Mouse (Mus musculus) monocyte, adult 5-6 weeks (primary cell): ENCODE results near the gene Lrp6. TPM values are rescaled to one million over a fixed set of nuclear protein-coding genes. Genes with fewer than 3 reads are reported as not detected.

Experiments
- ATAC-seq: fragments of 153-309, 156-312 bp; replicated peaks from 2 replicates; pipeline ENCODE4 v1.8.0; 2017; ENCODE audit warnings: mild to moderate bottlenecking; ENCODE audit not compliant: low TSS enrichment, insufficient number of reproducible peaks, severe bottlenecking, poor library complexity, low FRiP score
- total RNA-seq: library from RNA; stranded (forward); fragments of 200-1000, 200-491, 200-594 nt; gene quantifications from 3 replicates; pipeline ENCODE4 v1.2.3, GENCODE M21; 2017

The Lrp6 gene
- total RNA-seq, 1 experiment from 2014 or later, result 39.6 TPM

DNA sequence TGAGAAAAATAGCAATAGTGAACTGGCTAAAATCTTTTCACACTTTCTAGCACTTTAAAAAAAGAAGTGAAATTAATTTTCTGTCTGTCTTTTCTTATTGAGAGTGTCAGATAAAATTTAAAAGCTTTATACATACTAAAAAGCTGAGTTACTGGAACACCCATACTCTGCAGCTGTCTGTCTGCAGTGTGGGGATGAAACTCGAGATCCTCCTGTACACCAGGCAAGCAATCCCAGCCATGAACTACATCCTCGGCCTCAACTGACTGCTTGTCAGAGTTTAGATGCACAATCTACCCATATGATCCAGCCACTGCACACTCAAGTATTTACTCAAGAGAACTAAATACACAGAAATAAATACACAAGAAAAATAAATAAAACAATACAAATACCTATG lies 24.4 kb downstream of the Lrp6 start:
- no peak for ATAC-seq

DNA sequence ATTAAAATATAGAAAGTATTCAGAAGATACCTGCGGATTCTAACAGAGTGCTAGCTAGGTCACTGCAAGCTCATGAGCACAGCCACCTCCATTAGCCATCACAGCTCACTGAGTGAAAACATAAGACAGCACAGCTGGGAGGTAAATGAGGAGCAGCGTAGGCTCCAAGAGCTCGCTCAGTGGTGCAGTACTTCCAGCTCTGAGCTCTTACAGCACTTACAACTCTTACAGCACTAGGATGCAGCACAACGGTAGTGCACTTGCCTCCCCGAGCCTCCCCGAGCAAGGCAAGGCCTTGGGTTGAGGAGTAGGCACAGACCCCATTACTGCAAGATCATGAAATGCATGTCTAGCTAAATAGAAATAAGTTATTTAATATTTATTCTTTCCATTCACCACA lies 26.6 kb downstream of the Lrp6 start:
- no peak for ATAC-seq

DNA sequence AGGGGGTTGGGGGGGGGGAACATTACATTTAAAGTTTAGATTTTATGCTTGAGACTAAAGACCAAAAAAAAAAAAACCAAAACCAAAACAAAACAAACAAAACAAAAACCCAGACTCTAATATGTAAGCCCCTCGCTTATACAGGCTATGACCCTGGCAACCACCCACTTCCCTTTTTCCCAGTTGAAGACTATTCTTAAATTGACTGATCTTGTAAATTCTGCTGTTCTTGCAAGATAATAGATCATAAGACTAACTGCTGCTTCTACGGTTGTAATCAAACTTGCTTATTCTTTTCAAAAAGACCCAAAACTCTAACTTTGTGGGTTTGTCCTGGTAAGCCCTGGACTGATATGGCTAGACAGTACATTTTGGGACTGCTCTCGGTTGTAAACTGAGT lies 27.3 kb downstream of the Lrp6 start:
- no peak for ATAC-seq

DNA sequence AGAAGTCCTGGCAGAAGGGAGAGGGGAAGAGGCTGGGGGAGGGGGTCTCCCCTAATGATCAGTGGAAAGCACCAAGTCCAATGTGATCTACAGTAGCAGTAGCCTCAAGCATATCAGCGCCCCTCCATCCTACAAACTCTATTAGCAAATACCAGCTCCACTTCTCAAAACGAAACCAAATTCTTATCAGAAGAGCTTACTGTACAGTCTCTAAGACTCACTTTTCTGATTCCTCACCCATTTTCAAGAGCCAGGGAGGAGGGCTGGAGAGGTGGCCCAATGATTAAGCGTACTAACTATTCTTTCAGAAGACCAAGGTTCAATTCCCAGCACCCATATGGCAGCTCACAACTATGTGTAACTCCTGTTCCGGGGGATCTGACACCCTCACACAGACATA lies 28.0 kb downstream of the Lrp6 start:
- ATAC-seq, result no peak

DNA sequence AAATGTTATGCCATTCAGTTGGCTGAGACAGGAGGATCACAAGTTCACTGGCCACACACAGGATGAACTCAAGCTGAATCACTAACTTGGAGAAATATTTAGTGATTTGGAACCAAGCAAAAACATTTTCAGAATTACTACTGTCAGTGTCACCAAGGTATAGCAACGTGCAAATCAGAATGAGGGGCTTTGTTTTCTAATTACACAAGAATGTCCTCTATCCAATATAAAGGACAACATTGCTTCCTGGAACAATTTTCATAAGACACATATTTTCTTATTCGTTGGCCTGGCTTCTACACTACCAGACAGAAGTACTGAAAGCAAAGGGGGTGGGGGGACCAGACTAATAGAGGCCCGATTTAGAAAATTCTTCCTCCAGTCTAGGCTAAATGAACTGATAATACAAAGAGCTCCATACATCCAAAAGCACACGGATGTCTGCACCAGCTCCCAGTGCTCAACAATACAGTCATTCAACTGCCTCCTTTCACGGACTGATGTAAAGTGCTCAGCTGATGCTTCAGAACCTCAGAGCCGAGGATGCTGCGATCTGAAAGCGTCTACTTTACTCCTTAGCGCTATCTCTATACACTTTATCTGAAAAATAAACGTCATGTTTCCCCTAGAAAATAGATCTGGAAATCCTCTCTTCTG lies 29.2 kb downstream of the Lrp6 start:
- no peak for ATAC-seq

DNA sequence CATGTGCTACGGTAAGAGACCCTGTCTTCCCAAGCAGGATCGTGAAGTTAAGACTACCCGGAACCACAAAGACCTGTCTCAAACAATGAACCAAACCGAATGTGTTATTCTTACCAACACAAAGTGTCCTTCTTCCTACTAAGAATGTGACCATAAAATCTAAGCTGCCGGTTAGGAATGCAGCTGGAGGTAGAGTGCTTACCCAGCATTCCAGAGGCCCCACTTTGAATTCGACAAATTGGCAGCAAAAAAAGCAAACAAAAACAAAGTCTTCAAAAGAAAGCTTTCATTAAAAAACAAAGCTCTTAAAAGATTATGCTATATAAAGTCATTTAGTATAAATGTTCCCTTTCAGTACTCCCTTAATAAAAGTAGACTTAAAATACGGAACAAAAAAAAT lies 31.6 kb downstream of the Lrp6 start:
- ATAC-seq, result no peak

DNA sequence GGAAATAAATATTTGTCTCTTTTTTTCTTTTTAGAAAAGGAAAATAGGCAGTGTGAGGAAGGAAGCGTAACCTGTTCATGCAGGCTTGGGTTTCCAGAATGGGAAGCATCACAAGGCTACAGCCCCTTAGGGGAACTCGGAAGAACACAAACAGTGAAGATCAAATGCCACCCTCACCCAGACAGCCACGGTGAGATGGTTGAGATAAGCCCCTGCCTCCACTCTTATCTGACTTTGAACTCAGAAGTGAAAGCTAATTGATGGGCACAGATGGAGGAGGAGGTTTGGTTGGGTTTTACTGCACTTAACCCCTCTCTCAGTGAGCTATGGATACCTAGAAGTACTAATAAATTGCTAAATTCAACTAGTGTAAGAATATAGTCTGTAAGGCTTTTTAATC lies 33.7 kb downstream of the Lrp6 start:
- ATAC-seq, result no peak

DNA sequence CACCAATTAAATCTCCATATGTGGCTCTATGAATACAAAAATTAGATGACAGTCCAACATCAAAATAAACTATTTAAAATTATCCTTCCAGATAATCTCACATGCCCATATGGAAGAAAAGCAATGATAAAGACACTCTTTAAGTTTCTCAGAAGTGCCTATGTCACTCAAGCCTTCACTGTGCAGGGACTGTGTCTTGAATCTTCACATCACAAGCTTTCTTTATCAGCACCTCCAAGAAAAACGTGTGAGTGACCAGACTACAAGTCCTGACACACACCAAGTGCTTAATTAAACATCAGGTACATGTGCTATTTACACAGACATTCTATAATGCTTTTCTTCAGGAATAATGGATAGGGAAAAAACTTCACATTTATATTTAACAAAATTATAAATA lies 34.8 kb downstream of the Lrp6 start:
- ATAC-seq, result no peak

DNA sequence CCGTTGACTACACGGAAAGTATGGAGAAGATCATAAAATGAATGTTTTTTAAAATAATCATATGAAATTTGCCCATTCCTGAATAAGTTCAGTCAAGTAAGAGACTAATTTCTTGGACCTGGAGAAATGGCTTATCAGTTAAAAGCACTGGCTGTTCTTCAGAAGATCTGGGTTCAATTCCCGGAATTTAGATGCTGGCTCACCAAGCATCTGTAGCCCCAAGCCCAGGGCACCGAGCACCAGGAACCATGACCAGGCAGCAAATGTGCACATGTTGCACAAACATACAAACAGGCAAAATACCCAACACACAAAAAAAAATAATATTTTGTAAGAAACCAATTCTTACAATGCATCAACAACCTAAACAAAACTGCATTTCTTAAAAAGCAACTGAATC lies 37.4 kb downstream of the Lrp6 start:
- ATAC-seq, result no peak

DNA sequence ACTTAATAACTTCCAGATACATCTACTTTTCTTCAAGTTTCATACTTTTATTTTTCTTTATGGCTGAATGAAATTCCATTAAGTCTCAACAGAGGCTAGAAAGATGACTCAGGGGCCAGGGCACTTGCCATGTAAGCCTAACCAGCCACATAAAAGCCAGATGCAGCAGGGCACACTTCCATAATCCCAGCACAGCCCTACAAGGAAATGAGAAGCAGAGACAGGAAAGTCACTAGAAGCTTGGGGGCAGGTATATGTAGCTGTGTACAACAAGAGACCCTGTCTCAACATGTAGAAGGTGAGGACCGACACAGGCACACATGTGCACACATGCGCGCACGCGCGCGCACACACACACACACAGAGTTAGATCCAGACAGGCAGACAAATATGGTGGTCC lies 38.4 kb downstream of the Lrp6 start:
- no peak for ATAC-seq

DNA sequence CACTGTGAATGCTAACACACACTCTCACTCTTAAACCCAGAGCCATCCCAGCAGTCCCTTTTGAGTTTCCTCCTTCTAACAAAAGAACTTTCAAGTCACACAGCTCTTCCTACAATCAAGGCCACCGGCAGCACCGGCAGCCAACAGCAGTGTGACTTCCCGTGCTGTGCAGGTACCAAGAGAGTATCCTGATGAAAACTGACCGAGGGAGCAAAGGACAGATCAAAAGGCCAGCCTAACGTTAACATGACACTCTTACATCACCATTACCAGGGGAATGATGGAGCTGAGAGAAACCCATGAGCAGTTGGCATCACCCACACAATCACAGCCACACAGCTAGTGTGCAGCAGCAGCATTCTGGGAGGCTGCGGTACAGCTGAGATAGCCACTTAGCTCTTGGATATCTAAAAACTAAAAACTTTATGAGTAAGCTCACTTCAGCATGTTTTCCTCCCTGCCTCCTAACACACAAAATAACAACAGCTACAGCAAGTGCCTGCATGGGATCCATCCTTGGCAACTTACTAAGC lies 39.1 kb downstream of the Lrp6 start:
- ATAC-seq, result no peak

DNA sequence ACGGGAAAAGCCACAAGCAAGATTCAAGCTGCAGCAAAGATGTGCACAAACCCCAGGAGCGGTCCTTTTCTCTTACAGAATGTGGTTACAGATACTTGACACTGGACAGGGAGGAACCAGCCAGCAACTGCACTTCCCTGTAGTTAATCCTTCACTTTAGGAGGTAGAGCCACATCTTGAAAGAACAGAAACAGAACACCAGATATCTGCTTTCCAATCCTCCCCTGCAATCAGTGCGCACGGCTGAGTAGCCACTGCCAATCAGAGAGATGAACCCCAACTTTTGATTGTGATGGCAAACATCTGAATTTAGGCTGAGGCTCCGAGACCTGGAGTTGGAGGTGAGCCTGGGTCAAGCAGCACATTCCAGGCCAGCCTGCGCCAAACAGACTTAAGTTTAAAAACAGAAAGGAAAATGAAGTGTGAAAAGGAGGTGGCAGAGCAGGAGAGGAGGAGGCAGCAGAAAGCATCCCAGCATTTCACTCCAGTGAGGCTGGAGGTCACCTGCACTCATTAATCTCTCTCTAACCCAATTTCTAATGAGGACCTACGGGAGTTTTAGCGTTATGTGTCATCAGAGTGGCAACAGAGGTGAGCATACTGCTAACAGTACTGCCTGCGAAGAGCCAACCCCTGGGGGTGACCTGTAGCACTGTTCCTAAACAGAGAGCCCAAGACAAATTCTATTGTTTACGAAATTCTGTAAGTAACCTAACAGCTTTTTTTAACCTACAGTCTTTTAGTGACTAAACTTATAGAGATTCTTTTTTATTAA lies 39.8 kb downstream of the Lrp6 start:
- ATAC-seq, result no peak

DNA sequence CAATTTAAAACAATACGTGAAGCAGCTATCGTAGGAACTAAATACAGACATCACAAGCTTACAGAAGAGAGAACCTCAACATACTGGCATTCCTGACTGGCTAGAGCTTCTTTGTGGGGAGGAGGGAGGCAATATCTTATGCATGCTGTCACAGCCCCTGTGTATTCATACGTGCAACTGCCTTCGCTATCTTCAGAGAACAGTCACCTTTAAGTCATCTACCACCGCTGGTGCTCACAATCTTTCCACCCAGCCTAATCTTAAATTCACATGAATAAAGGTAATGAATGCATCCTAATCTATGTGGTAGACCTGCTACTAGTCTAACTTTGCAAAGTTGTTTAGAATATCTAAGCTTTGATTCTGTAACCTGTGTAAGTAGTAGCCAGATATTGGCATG lies 40.5 kb downstream of the Lrp6 start:
- no peak for ATAC-seq

DNA sequence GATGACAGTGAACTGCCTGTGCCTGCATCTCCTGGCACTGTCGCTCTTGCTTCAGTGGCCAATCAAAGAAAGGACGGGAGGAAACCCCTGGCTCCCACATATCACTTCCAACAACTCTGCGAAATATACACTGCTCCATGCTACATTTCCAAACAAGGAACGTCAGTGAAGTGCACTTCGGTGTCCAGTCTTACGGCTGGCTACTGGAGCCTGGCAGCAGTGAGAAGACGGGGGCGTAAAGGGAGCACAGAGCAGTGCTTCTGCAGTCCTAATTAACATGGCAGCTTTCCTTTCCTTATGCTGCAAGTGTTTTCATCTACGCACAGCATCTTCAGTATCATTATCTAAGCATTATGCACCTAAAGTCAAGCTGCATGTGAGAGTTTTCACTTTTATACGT lies 45.4 kb downstream of the Lrp6 start:
- ATAC-seq, result no peak

DNA sequence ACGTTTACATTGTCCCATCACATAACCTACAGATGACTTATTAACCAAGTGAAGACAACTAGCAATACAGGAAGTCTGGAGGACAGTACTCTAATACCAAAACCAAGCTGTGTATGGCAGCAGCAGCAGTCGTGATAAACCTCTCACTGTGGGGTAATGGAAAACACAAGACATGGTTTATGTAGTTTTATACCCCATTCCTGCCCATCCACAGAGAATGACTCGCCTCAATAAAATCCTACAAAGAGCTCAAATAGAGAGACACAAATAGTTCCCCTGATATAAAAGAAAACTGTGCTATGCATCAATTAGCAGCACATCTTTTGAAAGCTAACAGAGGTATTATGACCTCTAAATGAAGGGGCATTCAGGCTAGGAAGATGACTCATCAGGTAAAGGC lies 45.9 kb downstream of the Lrp6 start:
- no peak for ATAC-seq

DNA sequence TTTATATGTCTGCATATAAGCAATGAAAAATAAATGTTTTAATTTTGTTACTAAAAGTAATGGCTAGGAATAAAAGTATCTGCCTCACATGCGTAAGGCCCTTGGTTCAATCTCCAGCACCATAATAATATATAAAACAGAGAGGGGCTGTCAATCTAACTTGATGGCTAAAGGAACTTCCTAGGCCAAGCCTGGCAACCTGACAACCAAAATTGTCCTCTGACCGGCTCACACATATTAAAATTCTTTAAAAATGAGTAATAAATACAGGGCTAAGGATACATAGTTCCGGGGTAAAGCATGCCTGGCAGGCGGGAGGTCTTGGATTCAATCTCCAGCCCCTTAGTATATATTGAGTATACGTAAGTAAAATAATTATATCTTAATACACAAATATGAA lies 48.3 kb downstream of the Lrp6 start:
- no peak for ATAC-seq

DNA sequence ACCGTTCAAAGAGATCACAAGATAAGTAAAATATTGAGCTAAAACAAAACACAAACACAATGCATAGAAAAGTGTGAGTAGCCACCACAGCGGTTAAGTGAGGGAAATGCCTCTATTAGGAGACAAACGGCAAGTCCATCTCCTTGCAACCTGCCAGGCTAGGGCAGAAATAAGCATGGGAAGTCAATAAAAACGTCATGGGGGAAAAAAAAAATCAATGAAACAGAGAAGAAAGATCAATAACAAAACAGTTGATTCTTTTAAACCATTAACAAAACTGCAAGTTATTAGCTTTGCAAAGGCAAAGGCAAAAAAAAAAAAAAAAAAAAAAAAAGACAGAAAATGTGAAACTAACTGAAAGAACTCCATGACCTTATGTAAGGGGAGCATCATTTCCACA lies 49.6 kb downstream of the Lrp6 start:
- ATAC-seq, result no peak

DNA sequence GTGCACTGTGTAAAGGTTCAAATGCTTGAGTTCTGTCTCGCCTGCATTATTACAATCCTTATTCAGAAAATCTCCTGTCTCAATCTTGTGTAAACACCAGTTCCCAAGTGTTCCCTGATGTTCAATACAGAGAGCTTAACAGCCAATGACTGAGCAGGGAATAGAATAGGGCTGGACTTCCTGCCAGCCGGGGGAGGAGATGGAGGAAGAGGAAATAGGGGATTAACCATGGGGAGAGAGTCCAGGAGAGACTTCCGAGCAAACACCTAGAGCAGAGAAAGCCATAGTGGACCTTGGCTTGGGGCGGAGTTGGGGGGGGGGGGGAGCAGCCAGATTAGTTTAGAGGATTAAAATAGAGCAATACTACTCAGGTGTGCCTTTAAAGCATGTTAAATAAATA lies 51.3 kb downstream of the Lrp6 start:
- no peak for ATAC-seq

DNA sequence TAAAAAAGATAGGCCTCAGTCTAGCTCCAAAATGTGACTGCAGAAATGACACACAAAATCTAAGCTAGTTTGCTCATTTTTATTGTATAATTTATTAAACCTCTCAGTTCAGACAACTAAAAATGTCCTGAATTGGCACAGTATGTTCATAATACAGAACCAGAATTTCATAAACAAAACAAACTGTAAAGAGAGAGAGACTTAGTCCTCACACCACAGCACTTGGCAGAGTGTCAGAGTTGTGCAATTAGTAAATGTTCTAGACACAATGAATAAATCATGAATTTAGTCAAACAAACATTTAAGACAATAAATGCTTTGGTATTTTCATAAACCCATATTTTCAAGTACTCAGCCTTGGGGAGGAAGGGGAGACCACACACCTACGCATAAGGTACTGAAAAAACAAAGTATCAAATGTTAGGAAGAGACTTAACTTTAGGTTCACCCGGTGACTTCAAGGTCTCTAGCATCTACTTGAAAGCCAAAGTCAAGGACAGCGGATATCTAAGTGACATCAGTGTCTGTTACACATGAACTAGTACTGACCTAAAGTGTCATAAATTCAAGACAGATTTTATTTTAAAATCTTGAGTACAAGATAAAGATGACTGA lies 52.8 kb downstream of the Lrp6 start:
- no peak for ATAC-seq

DNA sequence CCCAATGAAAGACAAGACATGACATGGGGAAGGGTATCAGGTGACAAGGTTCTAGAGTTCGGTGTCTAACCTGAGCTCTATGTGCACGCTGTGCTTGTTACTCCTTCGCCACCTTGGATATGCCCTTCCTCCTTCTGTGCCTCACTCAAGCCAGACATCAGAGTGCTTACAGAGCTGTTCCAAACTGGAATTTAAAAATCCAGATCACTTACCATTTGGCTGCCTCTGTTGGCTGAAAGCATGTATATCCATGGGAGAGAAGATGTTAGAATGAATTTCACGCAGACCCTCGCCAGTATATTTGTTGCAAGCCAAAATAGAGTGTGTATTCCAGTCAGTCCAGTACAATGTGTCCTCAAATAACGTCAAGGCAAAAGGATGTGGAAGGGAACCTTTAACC lies 53.8 kb downstream of the Lrp6 start:
- ATAC-seq, result no peak
